Mouse (Mus musculus) CD4-positive helper T cell, adult 2 months (primary cell): ENCODE data around the gene Cyren.

Source experiments
- DNase-seq: peaks from one replicate; pipeline ENCODE4 v3.0.0-alpha.2; 2012; ENCODE audit warnings: low read depth, missing footprints, low spot score

Cyren gene

GRCm38 (mm10) chr6:34867301-34867994, 10.4 kb downstream of the Cyren start:
- no peak for DNase-seq

- DNase-seq, result no peak
Measured at GRCm38 (mm10) chr6:34866786-34867185, 11.1 kb downstream of the Cyren start.

- no peak for DNase-seq
Measured at GRCm38 (mm10) chr6:34865711-34866593, 11.9 kb downstream of the Cyren start.

GRCm38 (mm10) chr6:34865213-34865612, 12.6 kb downstream of the Cyren start:
- no peak for DNase-seq

GRCm38 (mm10) chr6:34863786-34864514, 13.9 kb downstream of the Cyren start:
- DNase-seq, result no peak

- peak; percentile 89 for DNase-seq
Measured at GRCm38 (mm10) chr6:34862791-34863403, 15.0 kb downstream of the Cyren start, which contains the start of gene Tmem140. TSS of gene Tmem140 (plus strand) at chr6:34863146.

GRCm38 (mm10) chr6:34862381-34862780, 15.5 kb downstream of the Cyren start:
- peak; percentile 79 for DNase-seq

GRCm38 (mm10) chr6:34861546-34862053, 16.3 kb downstream of the Cyren start:
- peak; percentile 39 for DNase-seq

- no peak for DNase-seq
Measured at GRCm38 (mm10) chr6:34832352-34832751, 45.5 kb downstream of the Cyren start.

GRCm38 (mm10) chr6:34824406-34824805, 53.5 kb downstream of the Cyren start:
- DNase-seq, result no peak
